Mouse (Mus musculus): ENCODE measurements at regions not wholly inside any gene's neighbourhood (a gene's known extent, or its start where the extent isn't known, plus 50 kb on each side); places are given as distances from the start of the nearest gene placed in this dataset.

DNA sequence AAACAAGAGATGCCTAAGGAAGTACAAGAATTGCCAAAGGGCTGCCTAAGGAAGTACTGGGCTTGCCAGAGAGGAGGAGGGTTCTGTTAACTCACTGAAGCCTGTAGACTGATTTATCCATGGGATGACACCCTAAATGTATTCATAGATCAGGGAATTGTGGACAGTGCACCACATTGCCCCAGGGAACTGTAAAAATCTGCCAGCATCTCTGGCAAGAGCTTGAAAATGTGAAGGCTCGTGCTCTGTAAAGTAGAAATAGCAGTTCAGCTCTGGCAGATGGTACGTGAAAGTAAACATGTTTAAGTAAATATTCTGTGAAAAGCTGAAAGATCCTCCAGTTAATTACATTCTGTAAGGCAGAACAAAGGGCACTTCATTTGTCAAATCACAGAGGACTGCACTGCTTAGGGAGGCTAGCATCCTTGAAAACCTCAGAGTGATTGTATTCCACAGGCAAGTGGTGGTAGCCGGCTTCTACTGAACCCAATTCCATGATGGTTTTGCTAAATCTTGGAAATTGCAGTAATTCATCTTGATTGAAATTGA is 445.9 kb upstream of the Grin3a start:
- H3K9me3 ChIP-seq (ENCODE audit: control insufficient read depth, low read depth, low read length) = no peaks in the 10 kb centered on the region
- no peaks in the 10 kb centered on the region for H3K27me3 ChIP-seq (ENCODE audit: control insufficient read depth, insufficient read depth, low read length)
- H3K4me3 ChIP-seq (ENCODE audit: low read depth, low read length) = no peak overlapping the region
- H3K9ac ChIP-seq (replicated peaks; ENCODE audit: low read depth, low read length) = no peak overlapping the region
- no peak overlapping the region for H3K27ac ChIP-seq (ENCODE audit: low read length)
- H3K4me2 ChIP-seq (replicated peaks; ENCODE audit: low read depth, low read length) = no peak overlapping the region
- 19% methylated on average over 3 of the region's 3 CpGs for WGBS
- no peak for ATAC-seq (ENCODE audit: insufficient number of reproducible peaks, insufficient read depth, low FRiP score, low read depth)
- no peaks in the 10 kb centered on the region for H3K4me1 ChIP-seq (ENCODE audit: control insufficient read depth, insufficient read depth, low read length)
- no peaks in the 10 kb centered on the region for H3K36me3 ChIP-seq (ENCODE audit: control insufficient read depth, insufficient read depth, low read length)

DNA sequence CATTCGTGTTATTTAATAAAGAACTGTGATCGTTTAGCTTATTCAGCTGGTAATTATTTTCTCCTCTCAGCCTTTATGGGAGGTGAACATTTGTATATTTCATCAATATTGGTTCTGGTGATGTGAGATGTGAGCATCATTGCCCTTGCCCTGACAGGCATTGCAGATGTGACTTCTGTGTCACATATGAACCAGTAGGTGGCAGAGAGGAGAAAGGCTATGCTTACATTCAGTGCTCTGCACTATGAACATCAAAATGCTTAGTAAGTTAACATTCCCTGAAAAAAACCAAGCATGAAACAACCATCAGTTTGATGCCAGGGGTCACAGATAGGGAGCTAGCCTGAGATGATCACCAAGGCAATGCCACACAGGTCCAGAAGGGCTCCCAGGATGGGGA is 441.1 kb upstream of the Grin3a start:
- WGBS = 77% methylated on average over 2 of the region's 2 CpGs
- no peaks in the 10 kb centered on the region for H3K36me3 ChIP-seq (ENCODE audit: control insufficient read depth, insufficient read depth, low read length)
- H3K9ac ChIP-seq (replicated peaks; ENCODE audit: low read depth, low read length) = no peak overlapping the region
- H3K27me3 ChIP-seq (ENCODE audit: control insufficient read depth, insufficient read depth, low read length) = no peaks in the 10 kb centered on the region
- ATAC-seq (ENCODE audit: insufficient number of reproducible peaks, insufficient read depth, low FRiP score, low read depth) = no peak
- no peak overlapping the region for H3K4me3 ChIP-seq (ENCODE audit: low read depth, low read length)
- H3K4me1 ChIP-seq (ENCODE audit: control insufficient read depth, insufficient read depth, low read length) = no peaks in the 10 kb centered on the region
- no peaks in the 10 kb centered on the region for H3K9me3 ChIP-seq (ENCODE audit: control insufficient read depth, low read depth, low read length)
- H3K27ac ChIP-seq (ENCODE audit: low read length) = no peak overlapping the region
- no peak overlapping the region for H3K4me2 ChIP-seq (replicated peaks; ENCODE audit: low read depth, low read length)

DNA sequence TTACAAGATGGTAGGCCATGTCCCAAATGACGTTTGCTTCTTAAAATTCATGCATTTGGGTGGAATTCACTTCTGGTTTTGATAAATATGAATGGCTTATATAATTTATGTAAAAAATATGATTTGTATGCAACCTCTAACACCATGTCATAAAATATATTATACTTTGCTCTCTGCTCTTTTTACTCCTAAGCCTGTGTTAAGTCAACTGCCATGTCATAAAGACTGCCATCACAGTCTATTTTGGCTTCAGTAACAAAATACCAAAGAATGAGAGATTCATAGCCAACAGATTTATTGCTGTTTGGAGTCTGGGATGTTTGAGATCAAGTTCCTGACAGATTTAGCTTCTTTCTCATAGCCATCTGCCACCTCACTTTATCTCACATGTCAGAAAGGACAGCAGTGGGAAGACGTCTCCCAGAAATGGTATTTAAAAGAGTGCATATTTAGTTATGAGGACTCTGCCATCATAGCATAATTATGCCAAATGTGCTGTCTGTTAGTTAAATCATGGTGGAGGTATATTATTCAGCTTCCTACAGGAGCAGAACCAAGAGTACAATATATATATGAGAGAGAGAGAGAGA is 413.6 kb upstream of the Grin3a start:
- 35% methylated on average over 2 of the region's 2 CpGs for WGBS
- no peaks in the 10 kb centered on the region for H3K27me3 ChIP-seq (ENCODE audit: control insufficient read depth, insufficient read depth, low read length)
- no peak overlapping the region for H3K4me2 ChIP-seq (replicated peaks; ENCODE audit: low read depth, low read length)
- ATAC-seq (ENCODE audit: insufficient number of reproducible peaks, insufficient read depth, low FRiP score, low read depth) = no peak
- no peak overlapping the region for H3K4me3 ChIP-seq (ENCODE audit: low read depth, low read length)
- H3K4me1 ChIP-seq (ENCODE audit: control insufficient read depth, insufficient read depth, low read length) = no peaks in the 10 kb centered on the region
- H3K36me3 ChIP-seq (ENCODE audit: control insufficient read depth, insufficient read depth, low read length) = no peaks in the 10 kb centered on the region
- H3K9me3 ChIP-seq (ENCODE audit: control insufficient read depth, low read depth, low read length) = no peaks in the 10 kb centered on the region
- no peak overlapping the region for H3K27ac ChIP-seq (ENCODE audit: low read length)
- H3K9ac ChIP-seq (replicated peaks; ENCODE audit: low read depth, low read length) = no peak overlapping the region

DNA sequence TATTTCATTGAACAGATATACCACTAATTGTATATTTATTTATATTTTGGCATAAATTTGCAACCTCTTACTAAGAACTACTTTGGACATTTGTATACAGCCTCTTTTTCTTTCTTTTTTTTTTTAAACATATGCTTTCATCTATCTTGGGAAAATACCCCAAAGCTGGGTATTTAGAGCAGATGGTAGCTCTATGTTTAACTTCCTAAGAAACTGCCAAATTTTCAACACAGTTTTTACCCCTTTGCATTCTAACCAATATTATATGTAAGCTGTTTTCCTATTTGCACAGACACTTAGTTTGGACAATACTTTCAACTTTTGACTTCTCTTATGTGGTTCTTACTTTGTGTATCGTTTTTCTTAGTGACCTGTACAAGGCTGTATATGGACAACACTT is 396.5 kb upstream of the Grin3a start:
- H3K9ac ChIP-seq (replicated peaks; ENCODE audit: low read depth, low read length) = no peak overlapping the region
- no peaks in the 10 kb centered on the region for H3K27me3 ChIP-seq (ENCODE audit: control insufficient read depth, insufficient read depth, low read length)
- H3K36me3 ChIP-seq (ENCODE audit: control insufficient read depth, insufficient read depth, low read length) = no peaks in the 10 kb centered on the region
- WGBS = 78% methylated on average over 1 of the region's 1 CpGs
- H3K4me1 ChIP-seq (ENCODE audit: control insufficient read depth, insufficient read depth, low read length) = no peaks in the 10 kb centered on the region
- H3K4me3 ChIP-seq (ENCODE audit: low read depth, low read length) = no peak overlapping the region
- H3K4me2 ChIP-seq (replicated peaks; ENCODE audit: low read depth, low read length) = no peak overlapping the region
- H3K27ac ChIP-seq (ENCODE audit: low read length) = no peak overlapping the region
- no peaks in the 10 kb centered on the region for H3K9me3 ChIP-seq (ENCODE audit: control insufficient read depth, low read depth, low read length)
- ATAC-seq (ENCODE audit: insufficient number of reproducible peaks, insufficient read depth, low FRiP score, low read depth) = no peak

DNA sequence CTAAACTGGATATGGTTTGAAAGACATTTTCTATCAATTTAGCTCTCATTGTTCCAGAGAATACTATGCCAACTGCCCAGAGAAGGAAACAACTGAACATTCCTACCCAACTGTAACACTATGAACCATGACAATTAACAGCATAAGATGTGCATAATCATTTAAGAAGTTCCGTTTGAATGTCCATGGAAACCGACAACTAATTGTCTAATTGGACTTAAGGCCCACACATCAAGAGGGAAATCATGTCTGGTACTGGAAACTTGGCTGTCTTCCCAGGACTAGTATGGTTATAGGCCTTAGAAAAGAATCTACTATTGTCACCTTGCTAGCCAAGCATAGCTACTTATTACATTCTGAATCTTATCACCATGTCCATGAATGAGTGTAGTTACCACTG is 395.4 kb upstream of the Grin3a start:
- H3K27ac ChIP-seq (ENCODE audit: low read length) = no peak overlapping the region
- H3K27me3 ChIP-seq (ENCODE audit: control insufficient read depth, insufficient read depth, low read length) = no peaks in the 10 kb centered on the region
- H3K36me3 ChIP-seq (ENCODE audit: control insufficient read depth, insufficient read depth, low read length) = no peaks in the 10 kb centered on the region
- 86% methylated on average over 2 of the region's 2 CpGs for WGBS
- H3K4me2 ChIP-seq (replicated peaks; ENCODE audit: low read depth, low read length) = no peak overlapping the region
- no peak for ATAC-seq (ENCODE audit: insufficient number of reproducible peaks, insufficient read depth, low FRiP score, low read depth)
- H3K4me1 ChIP-seq (ENCODE audit: control insufficient read depth, insufficient read depth, low read length) = no peaks in the 10 kb centered on the region
- no peak overlapping the region for H3K9ac ChIP-seq (replicated peaks; ENCODE audit: low read depth, low read length)
- H3K4me3 ChIP-seq (ENCODE audit: low read depth, low read length) = no peak overlapping the region
- no peaks in the 10 kb centered on the region for H3K9me3 ChIP-seq (ENCODE audit: control insufficient read depth, low read depth, low read length)

DNA sequence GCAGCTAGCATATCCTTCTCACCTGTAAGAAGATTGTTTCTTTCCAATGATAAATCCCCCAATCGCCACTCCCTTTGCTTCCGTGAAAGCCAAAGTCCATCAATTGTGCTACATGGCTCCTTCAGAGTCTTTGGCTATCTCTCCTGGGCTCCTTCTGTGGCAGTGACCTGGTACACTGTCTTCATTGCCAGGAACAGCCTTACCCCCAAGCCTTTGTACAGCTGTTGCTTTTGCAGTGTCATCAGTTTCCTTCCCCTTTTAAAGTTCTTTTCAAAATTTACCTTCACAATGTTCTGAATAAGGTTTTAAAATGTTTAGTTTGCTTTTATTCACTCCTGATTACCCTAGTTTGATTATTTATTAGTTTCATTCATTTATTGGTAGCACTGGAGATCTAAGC is 393.8 kb upstream of the Grin3a start:
- H3K9me3 ChIP-seq (ENCODE audit: control insufficient read depth, low read depth, low read length) = no peaks in the 10 kb centered on the region
- no peak overlapping the region for H3K9ac ChIP-seq (replicated peaks; ENCODE audit: low read depth, low read length)
- ATAC-seq (ENCODE audit: insufficient number of reproducible peaks, insufficient read depth, low FRiP score, low read depth) = no peak
- H3K27ac ChIP-seq (ENCODE audit: low read length) = no peak overlapping the region
- no peak overlapping the region for H3K4me2 ChIP-seq (replicated peaks; ENCODE audit: low read depth, low read length)
- no peak overlapping the region for H3K4me3 ChIP-seq (ENCODE audit: low read depth, low read length)
- H3K27me3 ChIP-seq (ENCODE audit: control insufficient read depth, insufficient read depth, low read length) = no peaks in the 10 kb centered on the region
- H3K36me3 ChIP-seq (ENCODE audit: control insufficient read depth, insufficient read depth, low read length) = no peaks in the 10 kb centered on the region
- H3K4me1 ChIP-seq (ENCODE audit: control insufficient read depth, insufficient read depth, low read length) = no peaks in the 10 kb centered on the region
- WGBS = 91% methylated on average over 2 of the region's 2 CpGs

DNA sequence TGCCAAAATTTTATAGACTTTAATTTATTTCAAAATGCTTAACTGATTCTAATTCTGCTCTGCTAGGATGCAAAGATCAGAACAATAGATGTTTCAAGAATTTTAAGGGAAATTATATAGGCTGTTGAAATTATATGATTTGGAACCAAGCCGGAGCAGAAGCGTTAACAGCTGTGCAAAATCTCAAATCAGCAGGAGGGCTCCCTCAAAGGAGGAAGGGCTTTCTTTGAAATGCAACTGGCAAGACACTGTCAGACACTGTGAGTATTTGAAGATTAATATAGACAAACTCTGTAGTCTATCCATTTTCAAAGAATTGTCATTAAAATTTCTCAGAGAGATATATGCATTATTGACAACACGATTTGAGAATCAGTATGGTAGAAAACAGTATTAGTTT is 389.9 kb upstream of the Grin3a start:
- Histone ChIP-seq H3K27me3 (ENCODE audit: control insufficient read depth, insufficient read depth, low read length) (no peaks in the 10 kb centered on the region), H3K9ac (replicated peaks; ENCODE audit: low read depth, low read length) (no peak overlapping the region), H3K9me3 (ENCODE audit: control insufficient read depth, low read depth, low read length) (no peaks in the 10 kb centered on the region), H3K27ac (ENCODE audit: low read length) (no peak overlapping the region), H3K4me1 (ENCODE audit: control insufficient read depth, insufficient read depth, low read length) (no peaks in the 10 kb centered on the region), H3K4me2 (replicated peaks; ENCODE audit: low read depth, low read length) (no peak overlapping the region), H3K4me3 (ENCODE audit: low read depth, low read length) (no peak overlapping the region), H3K36me3 (ENCODE audit: control insufficient read depth, insufficient read depth, low read length) (no peaks in the 10 kb centered on the region)
- 80% methylated on average over 3 of the region's 3 CpGs for WGBS
- ATAC-seq (ENCODE audit: insufficient number of reproducible peaks, insufficient read depth, low FRiP score, low read depth) = no peak

DNA sequence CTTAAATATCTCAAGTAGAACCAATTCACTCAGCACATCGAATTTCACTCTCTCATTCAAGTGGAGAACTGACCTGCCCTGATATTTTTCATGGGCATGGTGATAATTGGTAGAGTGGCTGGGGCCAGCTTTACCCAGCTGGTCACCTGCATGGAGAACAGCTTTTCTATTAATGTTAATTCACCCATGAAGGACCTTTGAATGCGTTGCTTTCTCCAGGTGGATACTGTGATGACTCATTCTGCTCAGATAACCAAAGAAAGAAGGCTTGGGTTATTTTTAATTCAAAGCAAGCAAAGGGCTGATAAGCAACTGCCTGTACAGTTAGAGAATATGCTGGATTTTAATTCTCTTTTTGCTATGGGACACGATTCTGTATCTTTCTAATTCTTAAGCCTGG is 357.8 kb upstream of the Grin3a start:
- WGBS = 62% methylated on average over 3 of the region's 3 CpGs
- no peak overlapping the region for H3K4me2 ChIP-seq (replicated peaks; ENCODE audit: low read depth, low read length)
- H3K27ac ChIP-seq (ENCODE audit: low read length) = no peak overlapping the region
- H3K9ac ChIP-seq (replicated peaks; ENCODE audit: low read depth, low read length) = no peak overlapping the region
- no peaks in the 10 kb centered on the region for H3K9me3 ChIP-seq (ENCODE audit: control insufficient read depth, low read depth, low read length)
- no peak overlapping the region for H3K4me3 ChIP-seq (ENCODE audit: low read depth, low read length)
- no peaks in the 10 kb centered on the region for H3K27me3 ChIP-seq (ENCODE audit: control insufficient read depth, insufficient read depth, low read length)
- no peaks in the 10 kb centered on the region for H3K36me3 ChIP-seq (ENCODE audit: control insufficient read depth, insufficient read depth, low read length)
- peak; percentile 46; the same call in 1 of the 2 replicates for ATAC-seq (ENCODE audit: insufficient number of reproducible peaks, insufficient read depth, low FRiP score, low read depth)
- H3K4me1 ChIP-seq (ENCODE audit: control insufficient read depth, insufficient read depth, low read length) = no peaks in the 10 kb centered on the region

DNA sequence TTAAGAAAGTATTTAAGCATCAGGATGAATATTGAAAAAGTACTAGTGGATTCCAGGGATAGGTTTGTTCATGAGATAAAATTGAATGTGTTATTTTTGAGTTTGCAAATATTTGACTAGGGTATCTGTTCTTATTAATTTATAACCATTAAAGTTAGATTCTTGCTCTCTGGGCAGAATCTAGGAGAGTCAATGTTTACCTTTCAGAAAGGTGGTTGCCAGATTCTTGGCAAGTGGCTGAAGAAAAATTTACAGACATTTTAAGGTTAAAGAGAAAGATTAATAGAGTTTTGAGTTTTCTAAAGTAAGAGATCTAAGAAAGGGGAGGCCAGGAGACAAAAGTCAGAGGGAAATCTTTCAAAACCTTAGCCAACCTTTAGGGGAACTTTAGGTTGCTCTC is 331.7 kb upstream of the Grin3a start:
- ATAC-seq (ENCODE audit: insufficient number of reproducible peaks, insufficient read depth, low FRiP score, low read depth) = no peak
- H3K4me3 ChIP-seq (ENCODE audit: low read depth, low read length) = no peak overlapping the region
- no peaks in the 10 kb centered on the region for H3K36me3 ChIP-seq (ENCODE audit: control insufficient read depth, insufficient read depth, low read length)
- no peaks in the 10 kb centered on the region for H3K4me1 ChIP-seq (ENCODE audit: control insufficient read depth, insufficient read depth, low read length)
- no peaks in the 10 kb centered on the region for H3K27me3 ChIP-seq (ENCODE audit: control insufficient read depth, insufficient read depth, low read length)
- no peak overlapping the region for H3K27ac ChIP-seq (ENCODE audit: low read length)
- H3K4me2 ChIP-seq (replicated peaks; ENCODE audit: low read depth, low read length) = no peak overlapping the region
- H3K9me3 ChIP-seq (ENCODE audit: control insufficient read depth, low read depth, low read length) = no peaks in the 10 kb centered on the region
- no peak overlapping the region for H3K9ac ChIP-seq (replicated peaks; ENCODE audit: low read depth, low read length)

Measured in stomach, embryonic 14.5 days (tissue).